Mouse (Mus musculus) adrenal gland, adult (tissue): Measurements from ENCODE around the gene Coq6.

ENCODE experiments used
- DNase-seq, 2 experiments: peaks; one replicate each; pipeline ENCODE4 v3.0.0; 2022 to 2023; ENCODE audit warnings: low spot score in 1 of 2; ENCODE audit not compliant: inconsistent age in 2 of 2

Coq6 gene

DNA sequence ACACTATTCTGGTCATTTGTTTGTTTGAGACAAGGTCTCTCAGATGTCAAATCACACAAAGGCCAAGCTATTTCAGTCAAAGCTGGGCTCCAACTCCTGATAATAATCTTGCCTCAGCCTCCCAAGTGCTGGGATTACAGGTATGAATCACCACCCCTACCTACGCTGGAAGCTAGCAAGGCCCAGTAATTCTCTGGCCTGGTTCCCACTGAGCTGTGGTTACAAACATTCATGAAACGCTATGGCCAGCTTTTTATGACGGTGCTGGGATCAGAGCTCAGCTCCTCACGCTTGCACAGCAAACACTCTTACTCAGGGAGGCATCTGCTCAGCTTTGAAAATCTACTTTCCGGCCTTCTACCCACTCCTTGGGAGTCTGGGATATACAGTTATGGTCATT, 32.4 kb downstream of the Coq6 start:
- no peak for DNase-seq

DNA sequence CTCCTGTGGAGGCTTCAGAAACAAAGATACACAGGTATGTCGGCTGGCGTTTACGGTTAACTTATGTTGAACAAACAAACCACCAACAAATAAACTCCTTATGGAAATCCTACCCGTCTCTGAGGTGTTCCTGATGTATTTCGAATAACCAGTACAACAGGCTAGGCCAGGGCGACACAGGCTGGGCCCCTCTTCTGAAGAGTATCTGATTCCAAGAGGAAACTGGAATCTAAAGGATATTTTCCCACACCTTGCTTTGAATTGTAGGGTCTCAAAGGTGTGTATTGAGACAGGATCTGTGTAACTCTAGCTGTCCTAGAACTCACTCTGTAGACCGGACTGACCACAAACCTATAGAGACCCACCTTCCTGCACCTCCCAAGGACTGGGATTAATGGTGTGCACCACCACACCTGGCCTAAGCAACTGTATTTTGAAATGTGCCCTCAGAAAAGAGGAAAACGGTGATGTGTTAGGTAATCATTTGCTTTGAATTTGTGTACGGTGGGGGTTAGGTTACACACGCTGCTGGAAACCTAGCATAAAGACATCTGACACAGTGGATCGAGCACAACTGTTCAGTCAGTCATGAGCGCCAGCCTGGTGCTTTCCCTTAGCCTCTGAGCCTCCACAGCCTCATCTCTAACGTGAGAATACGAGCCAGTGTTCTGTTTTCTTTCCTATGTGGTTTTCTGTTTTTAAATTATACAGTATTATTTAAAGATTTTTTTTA, 35.7 kb downstream of the Coq6 start:
- DNase-seq: no peak

DNA sequence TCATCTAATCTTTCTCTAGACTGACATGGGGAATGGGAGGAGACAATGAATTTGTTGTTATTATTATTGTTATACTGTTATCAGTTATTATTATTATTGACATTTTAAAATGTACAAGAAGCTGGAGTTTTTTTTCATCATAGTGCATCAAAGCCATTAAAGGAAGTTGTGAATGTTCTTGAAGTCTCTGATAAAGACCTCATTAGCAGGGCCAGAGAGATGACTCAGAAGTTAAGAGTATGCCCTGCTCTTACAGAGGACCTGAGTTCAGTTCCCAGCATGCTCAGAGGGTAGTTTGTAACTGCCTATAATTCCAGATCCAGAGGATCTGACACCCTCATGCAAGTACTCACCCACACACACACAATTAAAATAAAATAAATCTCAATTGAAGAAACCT, 36.2 kb downstream of the Coq6 start:
- no peak for DNase-seq

DNA sequence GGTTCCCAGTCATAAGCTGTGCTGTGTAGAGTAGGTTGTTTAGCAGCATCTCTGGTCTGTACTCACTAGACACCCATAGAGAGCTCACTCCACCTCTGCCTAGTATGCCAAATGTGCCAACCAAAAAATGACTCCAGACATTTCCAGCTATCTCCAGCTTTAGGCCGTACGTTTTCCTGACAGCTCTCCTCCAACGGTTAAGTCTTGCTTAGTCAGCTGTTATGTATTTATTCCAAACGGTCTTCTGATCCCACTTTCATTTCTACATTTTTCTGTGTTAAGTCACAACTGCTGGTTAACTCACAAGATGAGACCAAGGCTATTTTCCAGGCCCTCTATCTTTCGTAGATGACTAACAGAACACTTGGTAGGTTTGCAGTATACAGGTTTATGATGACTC, 37.2 kb downstream of the Coq6 start:
- peak in 1 of 2 experiments; percentile 70 for DNase-seq

DNA sequence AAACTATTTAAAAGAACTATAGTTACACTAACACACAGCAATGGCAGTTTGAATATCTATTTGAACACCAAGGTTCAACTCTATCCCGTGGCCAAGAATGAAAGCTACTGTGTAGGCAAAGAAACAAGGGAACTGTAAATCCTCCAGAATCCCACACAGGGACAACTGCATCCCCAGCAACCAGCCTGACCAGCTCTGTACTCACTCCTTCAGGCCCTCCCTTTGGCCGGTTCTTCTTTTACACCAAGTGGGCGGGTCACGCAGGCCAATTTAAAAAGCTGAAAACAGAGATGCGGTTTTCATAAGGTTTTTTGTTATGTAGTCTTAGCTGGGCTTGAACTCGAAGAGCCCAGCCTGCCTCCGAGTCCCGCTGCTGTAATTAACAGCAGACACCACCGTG, 37.7 kb downstream of the Coq6 start:
- peak in 1 of 2 experiments; percentile 12 for DNase-seq

DNA sequence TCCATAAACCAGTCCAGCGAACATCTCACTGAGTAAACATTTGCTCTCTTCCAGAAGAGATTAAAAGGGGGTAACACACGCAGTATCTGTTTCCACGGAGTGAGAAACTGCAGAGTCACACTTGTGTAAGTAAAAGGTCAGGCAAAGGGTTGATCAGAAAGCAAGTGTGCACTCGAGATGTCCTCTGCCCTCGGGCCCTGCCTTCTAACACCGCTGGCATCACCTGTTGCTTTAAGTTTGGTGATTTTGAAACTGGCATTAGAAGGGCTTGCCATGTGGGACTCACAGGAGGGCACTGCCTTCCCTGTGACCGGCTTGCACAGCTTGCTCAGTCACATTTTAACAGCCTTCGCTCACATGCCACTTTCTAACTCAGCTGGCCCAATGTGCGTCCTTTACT, 38.2 kb downstream of the Coq6 start:
- peak in 1 of 2 experiments; percentile 28 for DNase-seq

DNA sequence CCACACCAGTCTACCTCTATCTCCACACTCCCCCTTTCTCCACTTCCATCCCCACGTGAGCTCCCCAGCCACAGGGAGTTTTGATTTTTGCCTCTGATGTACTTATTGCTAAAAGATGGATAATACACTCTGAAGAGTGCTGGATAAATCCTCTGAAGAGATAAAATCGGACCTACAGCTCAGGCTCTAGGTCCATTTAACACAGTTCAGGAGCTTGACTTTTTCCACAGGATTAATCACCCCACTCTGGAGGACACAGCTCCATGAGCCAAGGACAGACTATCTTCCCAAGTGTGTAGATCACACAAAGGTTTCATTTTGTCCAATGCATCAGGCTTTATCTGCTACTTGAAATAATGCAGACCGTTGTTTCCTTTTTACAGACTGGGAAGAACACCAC, 38.6 kb downstream of the Coq6 start:
- DNase-seq: peak; percentile 55 to 86

DNA sequence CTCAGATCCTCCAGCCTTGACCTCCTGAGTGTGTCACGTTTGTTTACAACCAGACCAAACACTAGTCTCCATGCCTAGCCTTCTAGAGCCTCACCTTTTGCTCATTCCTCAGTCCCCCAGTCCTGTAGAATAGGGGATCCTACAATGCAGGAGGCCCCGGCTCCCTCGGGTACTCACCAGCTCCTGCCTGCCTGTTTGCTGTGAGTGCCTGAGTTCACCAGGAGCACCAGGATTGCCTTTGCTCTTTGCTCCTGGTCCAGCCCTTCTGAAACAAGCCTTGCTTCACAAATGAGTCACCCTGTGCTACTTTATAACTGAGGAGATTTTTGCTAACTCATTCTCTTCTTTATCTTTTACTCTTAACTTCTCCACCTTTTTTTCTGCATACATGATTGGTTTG, 39.2 kb downstream of the Coq6 start:
- peak; percentile 63 to 90 for DNase-seq

DNA sequence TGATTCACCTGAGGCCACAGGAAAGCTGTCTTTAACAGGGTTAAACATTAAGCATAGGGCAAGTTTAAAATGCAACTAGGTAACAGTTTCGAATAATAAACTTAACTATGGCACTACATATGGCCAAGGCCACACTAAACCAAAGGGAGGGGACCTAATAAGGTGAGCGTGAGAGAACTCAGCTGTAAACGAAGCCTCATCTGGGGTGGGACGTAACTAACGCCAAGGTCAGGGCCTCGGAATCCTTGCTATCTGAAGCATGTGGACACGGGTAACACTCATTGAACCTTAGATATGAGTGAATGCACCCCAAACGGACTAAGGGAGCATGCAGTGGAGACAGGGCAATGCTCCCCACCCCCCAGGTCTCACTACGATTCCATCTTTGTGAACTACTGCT, 41.5 kb downstream of the Coq6 start:
- DNase-seq: no peak

DNA sequence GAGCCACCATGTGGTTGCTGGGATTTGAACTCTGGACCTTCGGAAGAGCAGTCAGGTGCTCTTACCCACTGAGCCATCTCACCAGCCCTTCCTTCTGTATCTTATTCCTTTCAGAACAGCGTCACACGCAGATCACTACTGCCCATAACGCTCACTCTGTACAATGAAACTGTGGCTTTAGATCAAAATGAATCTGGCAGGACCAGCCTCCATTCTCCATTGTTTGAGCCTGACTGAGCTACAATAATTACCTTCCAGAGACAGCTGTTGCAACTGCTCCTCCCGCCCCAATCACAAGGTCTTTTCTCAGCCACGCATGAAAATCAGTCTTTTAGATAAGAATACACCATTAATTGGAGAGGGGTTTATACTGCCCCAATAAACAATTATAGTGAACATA, 43.1 kb downstream of the Coq6 start:
- no peak for DNase-seq

DNA sequence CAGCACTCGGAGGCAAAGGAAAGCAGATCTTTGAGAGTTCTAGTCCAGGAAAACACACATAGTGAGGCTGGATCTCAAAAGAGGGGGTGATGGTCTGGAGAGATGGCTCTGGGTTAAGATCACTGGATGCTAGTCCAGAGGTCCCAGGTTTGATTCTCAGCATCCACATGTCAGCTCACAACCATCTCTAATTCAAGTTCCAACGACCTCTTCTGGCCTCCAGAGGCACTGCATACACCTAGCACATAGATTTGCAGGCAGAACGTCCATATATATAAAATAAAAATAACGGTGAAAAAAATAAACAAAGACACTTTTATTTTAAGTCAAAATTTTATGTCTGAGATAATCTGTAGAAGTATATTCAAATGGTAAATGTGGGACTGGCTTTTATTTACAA, 45.8 kb downstream of the Coq6 start:
- DNase-seq: no peak

DNA sequence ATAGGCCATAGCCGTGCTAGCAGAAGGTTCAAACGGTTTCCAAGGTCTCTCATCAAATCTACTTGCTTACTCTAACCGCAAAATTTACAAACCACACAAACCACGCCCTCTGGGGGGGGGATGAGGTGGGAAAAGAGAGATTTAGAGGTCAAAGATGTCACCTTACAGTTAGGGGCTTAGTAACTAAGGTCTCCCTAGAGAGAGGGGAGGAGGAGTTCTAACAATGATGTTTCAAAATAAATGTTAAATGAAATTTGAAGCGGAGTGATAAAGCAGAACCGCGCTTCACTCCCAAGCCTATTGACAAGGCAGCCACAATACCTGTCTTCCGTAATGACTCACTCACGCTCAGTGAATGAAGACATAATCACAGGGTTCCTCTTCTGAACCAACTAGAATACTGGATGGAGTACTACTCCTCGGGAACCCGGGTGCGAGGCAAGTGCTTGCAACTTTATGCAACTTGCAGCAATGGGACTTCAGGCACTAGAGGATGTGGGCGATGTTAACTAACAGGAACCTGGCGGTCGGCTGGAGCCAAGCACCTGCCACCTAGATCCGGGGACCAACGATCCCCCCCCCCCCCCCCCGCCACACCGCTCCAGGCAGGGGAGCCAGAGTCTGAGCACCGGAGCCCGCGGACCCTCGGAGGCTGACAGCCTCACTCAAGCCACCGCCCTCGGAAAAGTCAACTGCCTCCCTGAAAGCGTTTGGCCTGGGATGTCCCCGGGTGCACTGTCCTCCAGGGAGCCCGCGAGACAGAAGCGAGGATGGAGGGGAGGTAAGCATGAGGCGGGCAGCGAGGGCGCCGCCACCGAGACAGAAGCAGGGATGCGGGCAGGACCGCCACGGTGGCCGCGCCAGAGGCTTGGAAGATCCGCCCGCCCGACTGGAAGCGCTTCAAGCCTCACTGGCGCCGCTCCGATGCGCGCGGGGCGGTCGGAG, 46.7 kb downstream of the Coq6 start:
- DNase-seq: peak; percentile 41 to 73

DNA sequence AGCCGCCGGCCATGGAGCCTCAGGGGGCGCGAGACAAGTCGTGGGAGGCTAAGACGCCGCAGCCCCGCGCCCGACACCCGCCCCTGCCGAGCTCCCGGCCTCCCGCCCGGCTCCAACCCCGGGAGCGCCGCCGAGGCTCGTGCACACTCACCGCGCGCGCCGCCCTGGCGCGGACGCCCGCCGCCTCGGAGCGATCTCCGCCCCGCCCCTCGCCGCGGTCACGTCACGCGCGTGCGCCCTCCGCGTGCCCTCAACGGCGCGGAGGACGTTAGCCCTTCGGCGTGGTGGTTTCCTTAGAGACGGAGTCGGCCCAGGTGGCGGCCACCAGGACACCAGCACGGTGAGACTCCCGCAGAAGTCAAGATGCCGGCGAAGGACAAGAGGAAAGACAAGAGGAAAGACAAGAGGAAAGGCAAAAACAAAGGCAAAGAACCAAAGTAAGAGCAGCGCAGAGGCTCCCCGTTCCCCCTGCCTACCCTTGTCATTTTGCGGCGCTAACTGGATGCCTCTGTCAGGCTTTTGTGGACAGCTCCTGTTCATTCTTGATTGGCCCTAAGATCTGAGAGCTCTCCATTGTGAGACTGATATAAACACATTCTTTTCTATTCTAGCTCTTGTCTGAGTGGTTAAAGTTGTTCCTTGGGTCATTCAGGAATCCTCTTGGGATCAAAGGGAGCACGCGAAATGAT, 47.5 kb downstream of the Coq6 start, which contains the start of the genes Entpd5 and Bbof1:
Entpd5 (minus strand) TSS at position 211 of the 689 bp plus-strand sequence.
Bbof1 (plus strand) TSS at position 253 of the 689 bp plus-strand sequence.
- peak; percentile 92 to 97 for DNase-seq

DNA sequence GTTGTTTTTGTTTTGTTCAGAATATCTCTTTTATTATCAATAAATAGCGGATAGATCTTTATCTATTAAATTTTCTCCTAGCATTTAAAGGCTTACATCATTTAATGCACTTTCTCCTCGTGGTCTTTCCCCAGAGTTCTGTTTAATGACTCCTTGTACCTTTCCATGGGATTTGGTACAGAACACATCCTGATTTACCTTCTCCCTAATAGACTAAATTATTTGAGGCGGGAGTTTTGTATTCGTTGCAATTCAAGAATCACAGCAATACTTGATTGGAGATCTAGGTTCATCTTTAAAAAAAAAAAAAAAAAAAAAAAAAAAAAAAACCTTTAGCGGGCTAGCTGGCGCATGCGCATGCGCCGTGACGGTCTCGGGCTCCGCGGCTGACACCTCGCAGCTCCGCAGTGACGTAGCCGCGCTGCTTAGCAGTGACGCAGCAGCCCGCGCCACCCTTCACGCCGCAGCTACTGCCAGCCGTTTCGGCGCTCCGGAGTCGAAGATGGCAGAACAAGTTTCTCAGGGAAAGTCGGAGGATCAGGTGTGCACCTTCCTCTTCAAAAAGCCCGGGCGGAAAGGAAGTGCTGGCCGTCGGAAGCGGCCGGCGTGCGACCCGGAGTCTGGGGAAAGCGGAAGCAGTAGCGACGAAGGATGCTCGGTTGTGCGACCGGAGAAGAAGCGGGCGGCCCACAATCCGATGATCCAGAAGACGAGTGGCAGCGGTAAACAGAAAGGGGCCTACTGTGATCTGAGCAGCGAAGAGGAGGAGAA, 55.6 kb downstream of the Coq6 start, which contains the start of gene Rnf113a2:
Rnf113a2 (plus strand) TSS at position 363 of the 771 bp plus-strand sequence.
- DNase-seq: peak; percentile 88 to 95

DNA sequence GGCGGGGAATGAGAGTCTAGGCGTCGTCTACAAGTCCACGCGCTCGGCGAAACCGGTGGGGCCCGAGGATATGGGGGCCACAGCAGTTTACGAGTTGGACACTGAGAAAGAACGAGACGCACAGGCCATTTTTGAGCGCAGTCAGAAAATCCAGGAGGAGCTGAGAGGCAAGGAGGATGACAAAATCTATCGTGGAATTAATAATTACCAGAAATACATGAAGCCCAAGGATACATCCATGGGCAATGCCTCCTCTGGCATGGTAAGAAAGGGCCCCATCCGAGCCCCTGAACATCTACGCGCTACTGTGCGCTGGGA, 56.1 kb downstream of the Coq6 start:
- no peak for DNase-seq
